Mouse (Mus musculus) lung, adult 2 months (tissue): ENCODE measurements at regions not wholly inside any gene's neighbourhood (a gene's known extent, or its start where the extent isn't known, plus 50 kb on each side); places are given as distances from the start of the nearest gene placed in this dataset.

Experiments used
- CTCF ChIP-seq: fragments of 200-500 bp; IDR thresholded peaks from 2 replicates; pipeline ENCODE4 v1.5.1; 2011; ENCODE audit warnings: mild to moderate bottlenecking, low read length, control low read depth; ENCODE audit not compliant: insufficient read depth
- POLR2A ChIP-seq: fragments of 200-500 bp; IDR thresholded peaks from 2 replicates; pipeline ENCODE4 v1.6.1; 2011; ENCODE audit warnings: low read depth, mild to moderate bottlenecking, control low read depth, low read length, borderline replicate concordance; ENCODE audit errors: extremely low read depth

DNA sequence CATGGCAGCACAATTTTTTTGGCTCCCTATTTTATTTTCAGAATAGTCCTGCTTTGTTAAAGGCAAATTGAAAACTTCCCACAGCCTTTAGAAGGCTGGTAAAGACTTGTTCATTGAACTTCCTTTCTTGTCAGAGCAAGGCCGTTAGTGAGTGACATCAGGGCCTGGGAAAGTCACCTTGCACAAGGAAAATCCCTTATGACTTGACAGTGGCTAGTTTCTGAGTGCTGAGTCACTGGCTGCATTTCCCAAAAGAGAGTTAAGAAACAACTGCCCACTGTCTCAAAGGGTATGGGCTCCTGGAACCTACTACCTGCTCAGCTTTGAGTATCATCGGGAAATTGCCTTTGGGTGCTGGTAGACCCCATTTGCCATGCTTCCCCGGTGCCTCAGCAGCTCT is 89.2 kb upstream of the Marcks start:
- TF ChIP-seq CTCF (no peak), POLR2A (no peak)
